Mouse (Mus musculus) MEL (cell line): ENCODE measurements around the gene Prex1. TPM values are rescaled to one million over a fixed set of nuclear protein-coding genes. Genes with fewer than 3 reads are reported as not detected.

ENCODE experiments used
- DNase-seq: peaks from one replicate; pipeline ENCODE4 v3.0.0; 2011; ENCODE audit warnings: low read depth, low spot score
- H3K27ac ChIP-seq: 2 replicates; pipeline ENCODE4 v1.5.1; 2012; ENCODE audit warnings: low read depth, mild to moderate bottlenecking, control low read depth, low read length, moderate library complexity; ENCODE audit not compliant: control insufficient read depth
- H3K27me3 ChIP-seq, 2 experiments: fragments of 150-350 bp in 1 of 2; sonication (generic) in 1 of 2; 2 replicates each; pipeline ENCODE4 v1.6.1; 2012; ENCODE audit warnings: low read length in 2 of 2, mild to moderate bottlenecking in 2 of 2, improper control_type of control experiment in 1 of 2, moderate library complexity in 1 of 2; ENCODE audit not compliant: insufficient read depth in 2 of 2, control insufficient read depth in 1 of 2
- H3K36me3 ChIP-seq, 2 experiments: 2 replicates each; pipeline ENCODE4 v1.6.1; 2012 to 2014; ENCODE audit warnings: low read length in 2 of 2, improper control_type of control experiment in 1 of 2, inconsistent platforms in 1 of 2, mild to moderate bottlenecking in 1 of 2; ENCODE audit not compliant: insufficient read depth in 2 of 2, control insufficient read depth in 1 of 2
- H3K4me1 ChIP-seq, 2 experiments: fragments of 150-350 bp in 1 of 2; sonication (generic) in 1 of 2; 2 replicates each; pipeline ENCODE4 v1.6.1; 2012; ENCODE audit warnings: low read length in 2 of 2, improper control_type of control experiment in 1 of 2, mild to moderate bottlenecking in 1 of 2; ENCODE audit not compliant: insufficient read depth in 2 of 2, control insufficient read depth in 1 of 2
- H3K4me3 ChIP-seq, 2 experiments: fragments of 150-350 bp in 1 of 2; sonication (generic) in 1 of 2; 2 replicates each; pipeline ENCODE4 v1.5.1; 2012; ENCODE audit warnings: low read depth in 2 of 2, low read length in 2 of 2, mild to moderate bottlenecking in 2 of 2, moderate library complexity in 2 of 2, control low read depth in 1 of 2, improper control_type of control experiment in 1 of 2; ENCODE audit not compliant: control insufficient read depth in 1 of 2, insufficient read depth in 1 of 2
- H3K79me2 ChIP-seq: 2 replicates; pipeline ENCODE4 v1.6.1; 2012; ENCODE audit warnings: mild to moderate bottlenecking, low read length, moderate library complexity; ENCODE audit not compliant: control insufficient read depth, poor library complexity, insufficient read depth
- H3K9ac ChIP-seq: 2 replicates; pipeline ENCODE4 v1.6.1; 2012; ENCODE audit warnings: low read depth, mild to moderate bottlenecking, control low read depth, low read length, moderate library complexity; ENCODE audit not compliant: control insufficient read depth, poor library complexity, severe bottlenecking
- H3K9me3 ChIP-seq: fragments of 150-350 bp; sonication (generic); replicated peaks from 2 replicates; pipeline ENCODE4 v1.6.1; 2012; ENCODE audit warnings: mild to moderate bottlenecking, low read length, improper control_type of control experiment, moderate library complexity; ENCODE audit not compliant: insufficient read depth
- BHLHE40 ChIP-seq: IDR thresholded peaks from 2 replicates; pipeline ENCODE4 v1.6.1; 2012; ENCODE audit warnings: low read depth, mild to moderate bottlenecking, inconsistent platforms, low read length, improper control_type of control experiment, borderline replicate concordance
- CTCF ChIP-seq, 3 experiments: IDR thresholded peaks in 2 of 3; conservative IDR thresholded peaks in 1 of 3; 2 replicates each; pipeline ENCODE4 v1.5.1; 2011 to 2012; ENCODE audit warnings: low read length in 3 of 3, low read depth in 2 of 3, mild to moderate bottlenecking in 2 of 3, improper control_type of control experiment in 1 of 3, inconsistent platforms in 1 of 3, mixed read lengths in 1 of 3, moderate library complexity in 1 of 3; ENCODE audit not compliant: control insufficient read depth in 1 of 3, insufficient read depth in 1 of 3, poor library complexity in 1 of 3, severe bottlenecking in 1 of 3
- ELF1 ChIP-seq: IDR thresholded peaks from 2 replicates; pipeline ENCODE4 v1.6.1; 2014; ENCODE audit warnings: low read depth, mild to moderate bottlenecking, inconsistent platforms, low read length, improper control_type of control experiment, moderate library complexity
- EP300 ChIP-seq, 2 experiments: IDR thresholded peaks; 2 replicates each; pipeline ENCODE4 v1.6.1; 2011; ENCODE audit warnings: improper control_type of control experiment in 2 of 2, low read length in 2 of 2, low read depth in 1 of 2, mild to moderate bottlenecking in 1 of 2
- GABPA ChIP-seq: IDR thresholded peaks from 2 replicates; pipeline ENCODE4 v1.6.1; 2012; ENCODE audit warnings: low read depth, mild to moderate bottlenecking, inconsistent platforms, low read length, improper control_type of control experiment, moderate library complexity
- JUND ChIP-seq: IDR thresholded peaks from 2 replicates; pipeline ENCODE4 v1.6.1; 2011; ENCODE audit warnings: low read depth, mild to moderate bottlenecking, improper control_type of control experiment, low read length
- KAT2A ChIP-seq: conservative IDR thresholded peaks from 2 replicates; pipeline ENCODE4 v1.6.1; 2012; ENCODE audit warnings: low read depth, low read length, improper control_type of control experiment, inconsistent platforms
- MAX ChIP-seq: IDR thresholded peaks from 2 replicates; pipeline ENCODE4 v1.6.1; 2011; ENCODE audit warnings: low read length, improper control_type of control experiment
- MAZ ChIP-seq: IDR thresholded peaks from 2 replicates; pipeline ENCODE4 v1.6.1; 2012; ENCODE audit warnings: low read depth, mild to moderate bottlenecking, inconsistent platforms, low read length, improper control_type of control experiment
- MEF2A ChIP-seq: IDR thresholded peaks from 2 replicates; pipeline ENCODE4 v1.6.1; 2014; ENCODE audit warnings: low read depth, mild to moderate bottlenecking, inconsistent platforms, low read length, improper control_type of control experiment; ENCODE audit not compliant: poor library complexity, insufficient replicate concordance, severe bottlenecking; ENCODE audit errors: extremely low read depth
- MXI1 ChIP-seq: IDR thresholded peaks from 2 replicates; pipeline ENCODE4 v1.6.1; 2011; ENCODE audit warnings: mild to moderate bottlenecking, low read depth, low read length, improper control_type of control experiment
- MYB ChIP-seq: IDR thresholded peaks from 2 replicates; pipeline ENCODE4 v1.6.1; 2011; ENCODE audit warnings: mild to moderate bottlenecking, low read depth, low read length, improper control_type of control experiment
- NRF1 ChIP-seq: IDR thresholded peaks from 2 replicates; pipeline ENCODE4 v1.6.1; 2014; ENCODE audit warnings: low read depth, mild to moderate bottlenecking, inconsistent platforms, low read length, improper control_type of control experiment, moderate library complexity; ENCODE audit not compliant: poor library complexity, insufficient read depth, severe bottlenecking
- POLR2AphosphoS2 ChIP-seq: IDR thresholded peaks from 2 replicates; pipeline ENCODE4 v1.6.1; 2011; ENCODE audit warnings: low read length, improper control_type of control experiment
- SIN3A ChIP-seq: IDR thresholded peaks from 2 replicates; pipeline ENCODE4 v1.6.1; 2012; ENCODE audit warnings: low read length, improper control_type of control experiment, inconsistent platforms
- SMC3 ChIP-seq: IDR thresholded peaks from 2 replicates; pipeline ENCODE4 v1.6.1; 2011; ENCODE audit warnings: low read depth, low read length, improper control_type of control experiment
- USF1 ChIP-seq: IDR thresholded peaks from 2 replicates; pipeline ENCODE4 v1.6.1; 2014; ENCODE audit warnings: low read depth, mild to moderate bottlenecking, inconsistent platforms, low read length, improper control_type of control experiment, moderate library complexity
- USF2 ChIP-seq, 2 experiments: IDR thresholded peaks; 2 replicates each; pipeline ENCODE4 v1.6.1; 2011 to 2012; ENCODE audit warnings: improper control_type of control experiment in 2 of 2, low read length in 2 of 2, borderline replicate concordance in 1 of 2, inconsistent platforms in 1 of 2, low read depth in 1 of 2, mild to moderate bottlenecking in 1 of 2; ENCODE audit not compliant: insufficient read depth in 1 of 2
- ZC3H11A ChIP-seq: IDR thresholded peaks from 2 replicates; pipeline ENCODE4 v1.6.1; 2012; ENCODE audit warnings: low read depth, mild to moderate bottlenecking, inconsistent platforms, low read length, improper control_type of control experiment
- ZKSCAN1 ChIP-seq: IDR thresholded peaks from 2 replicates; pipeline ENCODE4 v1.6.1; 2012; ENCODE audit warnings: low read depth, mild to moderate bottlenecking, inconsistent platforms, low read length, improper control_type of control experiment, moderate library complexity
- ZMIZ1 ChIP-seq: IDR thresholded peaks from 2 replicates; pipeline ENCODE4 v1.6.1; 2012; ENCODE audit warnings: low read depth, mild to moderate bottlenecking, inconsistent platforms, low read length, improper control_type of control experiment, moderate library complexity
- polyA plus RNA-seq, 2 experiments: library from polyadenylated mRNA; stranded (reverse) in 1 of 2; unstranded in 1 of 2; fragments of >175 nt in 1 of 2; fragments of >200 nt in 1 of 2; gene quantifications; 2 replicates each; pipeline versions ENCODE4 v1.2.1 to v1.2.4; 2012; ENCODE audit warnings: low replicate concordance in 2 of 2, low read depth in 1 of 2; ENCODE audit not compliant: insufficient read length in 2 of 2, insufficient read depth in 1 of 2, missing spikeins in 1 of 2
- total RNA-seq: library from RNA; depleted of rRNA; stranded (reverse); fragments of 300-350 nt; gene quantifications from 2 replicates; pipeline ENCODE4 v1.2.3, GENCODE M21; 2012

Gene Prex1
- total and polyA plus RNA-seq, 3 experiments: 8.0 to 33.1 (median 15.8) TPM

DNA sequence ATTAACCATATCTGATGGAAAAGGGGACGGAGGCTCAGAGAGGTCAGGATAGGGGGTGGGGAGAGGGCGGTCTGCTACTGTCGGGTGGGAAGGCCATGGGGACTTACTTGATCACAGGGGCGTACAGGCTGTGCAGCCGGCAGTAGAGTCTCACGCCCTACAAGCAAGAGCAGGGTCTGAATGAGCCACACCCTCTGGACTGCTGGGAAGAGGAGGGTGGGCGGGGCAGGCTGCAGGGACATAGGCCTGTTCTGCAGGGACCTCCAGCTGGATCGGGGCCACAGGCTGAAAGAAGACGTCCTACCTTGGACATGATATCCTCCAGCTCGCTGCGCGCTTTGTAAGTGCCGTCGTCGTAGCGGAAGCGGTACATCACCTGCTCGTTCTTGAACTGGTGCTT is 112.2 kb downstream of the Prex1 start:
- Histone ChIP-seq H3K9ac (no peak overlapping the region), H3K79me2 (no peaks in the 10 kb centered on the region), H3K4me1 (no peaks in the 10 kb centered on the region), H3K9me3 (no peaks in the 10 kb centered on the region), H3K27ac (no peak overlapping the region), H3K4me3 (no peak overlapping the region), H3K36me3 (no peaks in the 10 kb centered on the region), H3K27me3 (no peaks in the 10 kb centered on the region)
- no peak for DNase-seq
- no peak for TF ChIP-seq POLR2AphosphoS2
- no peak for TF ChIP-seq ZMIZ1
- TF ChIP-seq EP300 (IDR thresholded peaks at IDR 0.05; ENCODE audit: low read depth in 1 of 2, low read length in 2 of 2): no peak
- TF ChIP-seq MAX: no peak
- no peak for TF ChIP-seq MEF2A
- no peak for TF ChIP-seq USF2 (IDR thresholded peaks at IDR 0.05; ENCODE audit: borderline replicate concordance in 1 of 2, insufficient read depth in 1 of 2, low read depth in 1 of 2, low read length in 2 of 2)
- TF ChIP-seq JUND: no peak
- no peak for TF ChIP-seq USF1
- TF ChIP-seq SMC3: no peak
- no peak for TF ChIP-seq BHLHE40
- TF ChIP-seq ZC3H11A: no peak
- TF ChIP-seq MYB: no peak
- TF ChIP-seq ZKSCAN1: no peak
- TF ChIP-seq NRF1: no peak
- no peak for TF ChIP-seq MXI1
- TF ChIP-seq KAT2A: no peak
- TF ChIP-seq SIN3A: no peak
- TF ChIP-seq ELF1: no peak

GRCm38 (mm10) chr2:166598453-166599155 is 115.0 kb downstream of the Prex1 start:
- DNase-seq: peak; percentile 22
- Histone ChIP-seq H3K79me2 (no peaks in the 10 kb centered on the region), H3K4me1 (no peaks in the 10 kb centered on the region), H3K9ac (no peak overlapping the region), H3K9me3 (no peaks in the 10 kb centered on the region), H3K27ac (no peak overlapping the region), H3K4me3 (no peak overlapping the region), H3K27me3 (no peaks in the 10 kb centered on the region), H3K36me3 (no peaks in the 10 kb centered on the region)
- TF ChIP-seq USF1 (peak; percentile 51; the same call in 1 of the 2 replicates), CTCF (IDR thresholded peaks at IDR 0.05 in 2 of 3, conservative IDR thresholded peaks at IDR 0.05 in 1 of 3; ENCODE audit: control insufficient read depth in 1 of 3, insufficient read depth in 1 of 3, low read depth in 2 of 3, low read length in 3 of 3, poor library complexity in 1 of 3, severe bottlenecking in 1 of 3) (peak in 2 of 3 experiments; percentile 27 to 44; a peak in 4 of 6 replicates), MEF2A (no peak), MAZ (no peak), GABPA (no peak), SMC3 (0 out of 2 replicates have a peak, but pooled peaks have one; percentile 10)
